Mouse (Mus musculus) frontal cortex, postnatal 10 days (tissue): Measurements from ENCODE around the gene Aldh1a3.

Experiments used
- DNase-seq, 2 experiments: peaks; one replicate each; pipeline ENCODE4 v3.0.0; 2022; ENCODE audit warnings: low spot score in 2 of 2, mixed read lengths in 1 of 2

The Aldh1a3 gene

DNA sequence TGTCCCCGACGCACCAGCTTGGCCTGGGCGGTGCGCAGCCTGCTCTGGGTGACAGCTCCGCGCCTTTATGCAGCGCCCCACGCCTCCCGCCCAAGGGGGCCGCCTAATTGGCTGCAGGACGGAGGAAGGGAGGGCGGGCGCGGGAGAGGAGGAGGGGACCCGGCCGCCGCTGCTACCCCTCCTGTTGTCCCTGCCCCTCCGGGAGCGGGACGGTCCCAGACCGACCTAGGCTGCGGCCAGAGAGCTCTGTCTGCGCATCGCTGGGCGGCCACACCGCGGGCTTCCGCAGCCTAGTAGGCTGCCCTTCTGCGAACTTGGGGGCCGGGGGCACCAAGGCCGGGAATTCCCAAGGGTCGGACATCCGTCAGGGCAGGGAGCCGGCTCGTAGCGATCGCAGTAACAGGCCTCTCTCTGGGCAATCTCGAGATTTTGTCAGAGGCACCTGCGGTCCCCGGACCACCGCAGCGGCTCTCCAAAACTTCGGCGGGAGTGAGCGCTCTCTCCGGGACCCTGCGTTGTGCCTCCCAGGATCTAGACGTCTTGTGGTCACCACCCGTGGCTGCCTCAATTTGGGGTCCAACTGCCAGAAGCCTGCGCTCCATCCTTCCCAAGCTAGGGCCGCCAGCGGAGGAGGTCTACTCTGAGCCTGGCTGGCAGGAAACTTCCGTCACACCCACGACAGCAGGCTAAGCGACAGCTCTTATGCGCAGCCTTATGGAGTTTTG, at the start of gene Aldh1a3:
Aldh1a3 (minus strand) TSS at position 81 of the 725 bp plus-strand sequence.
- DNase-seq = no peak

DNA sequence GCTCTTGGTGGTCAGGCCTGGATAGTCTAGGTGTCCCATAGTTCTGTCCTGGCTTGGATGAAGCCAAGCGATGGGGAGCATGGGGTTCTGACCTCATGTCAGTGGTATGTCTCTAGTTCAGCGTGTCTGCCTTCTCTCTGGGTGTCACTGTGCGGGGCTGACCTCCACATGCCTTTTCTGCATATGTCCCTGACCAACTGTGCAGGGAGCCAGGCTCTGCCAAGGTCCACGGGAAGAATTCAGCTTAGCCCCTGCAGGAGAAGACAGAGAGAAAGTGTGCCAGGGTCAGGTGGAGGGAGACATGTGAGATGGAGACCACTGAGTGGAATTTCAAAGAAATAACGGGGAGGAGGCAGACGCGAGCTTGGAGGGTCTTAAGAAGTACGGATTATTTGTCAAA, 49.0 kb upstream of the Aldh1a3 start:
- DNase-seq = no peak

DNA sequence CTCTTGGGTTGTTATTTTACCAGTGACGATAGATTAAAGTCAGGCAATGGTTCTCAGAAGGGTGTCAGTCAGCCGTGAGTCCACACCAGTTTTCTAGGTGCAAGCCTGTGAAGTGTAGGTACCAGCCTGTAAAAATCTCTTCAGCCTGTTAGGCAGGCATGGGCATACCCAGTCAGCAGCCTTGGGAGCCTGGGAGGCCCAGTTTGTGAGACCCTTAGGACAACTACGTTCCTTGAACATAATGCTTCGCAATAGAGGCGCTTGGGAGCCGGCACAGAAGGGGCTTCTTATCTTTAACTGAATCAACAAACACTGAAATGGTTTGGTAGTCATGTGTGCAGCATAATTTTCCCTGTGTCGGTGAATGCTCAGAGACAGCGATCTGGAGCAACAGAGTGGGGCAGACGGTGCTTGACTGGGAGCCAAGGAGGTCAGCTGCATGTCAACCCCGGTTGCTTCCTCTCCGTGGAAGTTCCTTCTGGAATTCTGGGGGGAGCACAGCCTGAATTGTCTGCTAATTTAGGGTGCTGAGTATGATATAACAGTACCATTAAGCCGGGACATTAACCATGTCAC, 44.4 kb upstream of the Aldh1a3 start:
- no peak for DNase-seq

DNA sequence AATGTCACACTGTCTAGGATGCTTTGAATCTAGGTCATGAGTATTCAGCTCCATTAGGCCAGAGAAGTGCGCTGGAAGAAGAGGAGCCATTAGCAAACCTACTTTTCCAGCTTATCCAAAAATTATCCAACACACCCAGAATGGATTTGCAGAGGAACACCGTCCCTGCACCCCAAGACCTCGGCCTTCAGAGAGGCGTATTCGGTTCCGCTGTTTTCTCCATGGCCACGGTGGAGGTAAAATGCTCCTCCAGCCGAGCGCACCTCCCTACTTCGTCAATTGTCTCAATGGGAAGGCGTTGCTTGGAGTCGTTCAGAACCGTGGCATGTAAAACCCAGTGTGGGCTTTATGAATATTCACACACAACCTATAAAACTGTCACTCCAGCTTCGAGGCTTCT, 39.3 kb upstream of the Aldh1a3 start:
- DNase-seq = no peak

DNA sequence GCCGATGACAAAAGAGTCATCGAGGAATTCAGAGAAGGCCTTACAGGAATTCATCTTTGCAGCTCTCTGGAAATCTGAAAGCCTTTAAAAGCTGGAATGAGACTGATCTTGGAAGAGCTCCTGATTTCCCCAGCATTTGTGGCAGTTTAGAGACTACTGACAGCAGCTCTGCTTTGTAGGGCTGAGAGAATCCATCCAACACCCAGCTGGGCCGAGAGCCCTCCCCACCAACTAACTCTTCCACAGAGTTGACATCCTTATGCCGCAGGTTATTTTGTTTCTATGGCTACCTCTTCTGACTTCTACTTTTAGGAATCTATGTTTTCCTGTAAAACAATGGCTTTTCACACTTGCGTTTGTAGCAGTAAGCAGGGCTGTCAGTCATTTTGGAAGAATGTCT, 37.9 kb upstream of the Aldh1a3 start:
- peak in 1 of 2 experiments; percentile 24 for DNase-seq

DNA sequence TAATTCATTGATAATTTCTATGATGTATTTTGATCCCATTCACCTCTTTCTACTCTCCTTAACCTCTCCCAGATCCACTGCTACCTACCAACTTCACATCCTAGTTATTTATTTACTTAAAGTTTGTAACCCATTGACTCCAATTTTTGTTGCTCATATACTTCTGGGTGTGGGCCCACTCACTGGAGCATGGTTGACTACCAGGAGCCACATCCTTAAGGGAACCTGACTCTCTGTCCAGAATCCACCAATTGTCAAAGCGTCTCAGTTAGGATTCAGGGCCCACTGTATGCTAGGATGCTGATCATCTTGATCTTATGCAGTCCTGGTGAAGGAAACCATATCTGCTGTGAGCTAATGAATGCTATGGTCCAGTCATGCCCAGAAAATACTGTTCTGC, 35.8 kb upstream of the Aldh1a3 start:
- DNase-seq = no peak

DNA sequence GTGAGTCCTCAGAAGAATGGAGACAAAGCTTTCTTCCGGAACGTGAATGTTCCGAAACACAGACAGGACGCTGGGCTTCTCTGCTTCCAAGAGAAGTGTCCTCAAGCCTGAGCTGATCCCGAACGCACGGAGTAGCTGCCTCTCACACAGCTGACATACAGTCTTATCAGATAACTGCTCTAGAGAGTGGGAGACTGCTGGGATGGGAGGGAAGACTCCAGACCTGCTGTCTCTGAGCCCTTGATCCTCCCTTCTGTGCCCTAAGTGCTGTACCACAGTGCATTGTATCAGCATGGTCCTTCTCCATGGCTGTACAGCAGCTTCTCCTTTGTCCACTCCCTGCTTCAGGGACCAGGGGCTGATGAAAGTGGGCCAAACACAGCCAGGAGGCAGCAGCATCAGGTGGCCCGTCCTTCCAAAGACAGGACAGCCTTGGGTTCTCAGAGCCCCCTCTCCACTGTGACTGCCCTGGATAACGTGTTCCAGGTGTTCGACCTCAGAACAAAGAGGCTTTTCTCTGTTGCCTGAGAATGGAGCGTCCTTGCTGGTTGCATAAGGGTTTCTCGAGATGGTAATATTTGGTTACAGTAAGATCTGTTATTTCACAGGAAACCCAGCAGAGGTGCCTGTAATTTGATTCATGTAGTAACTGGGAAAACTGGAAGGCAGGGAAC, 24.4 kb upstream of the Aldh1a3 start:
- no peak for DNase-seq

DNA sequence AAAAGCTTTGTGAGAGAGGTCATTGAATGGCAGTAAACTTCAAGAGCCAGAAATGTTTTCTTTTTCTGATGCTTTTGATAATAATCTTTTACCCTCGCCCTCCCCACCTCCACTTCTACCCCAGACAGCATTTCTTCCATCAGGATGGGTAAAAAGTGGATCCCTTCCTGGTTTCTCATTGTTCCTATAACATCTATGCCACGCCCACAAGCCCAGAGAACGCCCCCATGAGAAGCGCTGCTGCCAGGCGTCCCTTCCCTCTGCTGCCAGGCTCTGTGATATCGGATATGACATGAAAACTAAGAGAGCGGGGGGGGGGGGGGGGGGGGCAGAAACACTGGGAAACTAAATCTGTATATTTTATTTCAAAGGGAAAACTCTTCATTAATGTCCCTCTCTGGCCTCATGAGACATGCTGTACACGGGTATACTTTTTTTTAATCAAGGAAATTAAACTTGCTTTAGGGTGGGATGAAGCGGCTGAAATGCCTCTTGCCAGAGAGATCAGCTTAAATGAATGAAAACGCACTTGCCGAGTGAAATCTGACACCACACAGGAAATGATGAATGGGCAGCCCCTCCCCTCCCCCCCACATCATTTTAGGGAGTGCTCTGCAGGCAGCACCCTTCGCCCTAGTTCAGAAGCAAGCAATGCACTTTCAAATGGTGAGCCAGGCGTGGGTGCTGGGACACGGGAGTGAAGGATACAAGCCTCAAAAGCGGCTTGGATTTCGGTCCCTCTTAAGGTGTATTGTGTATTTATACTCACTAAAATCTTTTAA, 22.8 kb upstream of the Aldh1a3 start:
- DNase-seq = no peak

DNA sequence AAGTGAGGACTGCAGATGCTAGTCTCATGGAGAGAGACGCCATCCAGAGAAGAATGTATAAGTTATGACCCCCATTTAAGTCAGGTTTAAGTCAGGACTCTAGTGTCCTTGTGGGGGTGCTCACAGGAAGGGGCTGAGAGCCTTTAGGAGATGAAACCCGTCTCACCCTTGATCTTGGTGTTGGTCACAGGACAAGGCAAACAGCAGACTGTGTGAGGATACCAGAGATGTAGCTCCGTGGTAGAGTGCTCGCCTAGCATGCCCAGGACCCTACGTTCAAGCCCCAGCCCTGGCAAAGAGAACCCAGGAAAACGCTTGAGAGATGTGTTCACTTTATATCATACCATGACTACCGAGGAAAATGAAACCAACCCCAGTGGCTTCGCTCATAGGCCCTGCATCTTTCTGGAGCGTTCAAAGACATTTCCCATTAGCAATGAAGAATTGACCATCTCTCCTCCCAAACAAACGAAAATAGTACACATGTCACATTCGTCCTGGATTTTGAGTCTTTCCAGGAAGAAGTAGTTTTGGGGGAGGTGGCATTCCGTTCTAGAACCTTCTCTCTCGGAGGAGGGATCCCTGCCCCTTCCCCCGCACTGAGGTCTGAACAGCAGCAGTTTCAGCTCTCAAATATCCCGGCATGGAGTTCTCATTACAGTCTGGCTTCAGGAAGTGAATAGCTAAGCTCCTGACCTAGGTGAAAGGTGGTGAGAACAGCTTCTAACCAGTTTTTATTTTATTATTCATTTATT, 21.6 kb upstream of the Aldh1a3 start:
- DNase-seq = no peak

DNA sequence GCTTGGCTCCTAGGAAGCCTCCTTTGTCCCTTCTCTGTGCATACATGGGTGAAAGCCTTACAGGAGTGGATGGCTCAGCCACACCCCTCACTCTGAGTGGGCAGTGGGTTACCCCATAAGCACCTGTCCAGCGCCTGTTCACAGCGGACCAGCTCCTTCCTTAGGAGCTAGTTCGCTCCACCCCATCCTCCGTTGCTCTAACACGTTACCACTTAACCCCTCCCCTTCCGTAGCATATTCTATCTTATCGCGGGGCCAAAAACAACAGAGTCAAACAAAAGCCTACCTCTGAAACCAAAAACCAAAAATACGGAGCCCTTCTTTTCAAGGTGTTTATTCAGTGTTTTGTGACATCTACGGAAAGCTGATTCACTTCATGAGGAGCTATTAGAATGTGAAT, 21.0 kb upstream of the Aldh1a3 start:
- DNase-seq = no peak

DNA sequence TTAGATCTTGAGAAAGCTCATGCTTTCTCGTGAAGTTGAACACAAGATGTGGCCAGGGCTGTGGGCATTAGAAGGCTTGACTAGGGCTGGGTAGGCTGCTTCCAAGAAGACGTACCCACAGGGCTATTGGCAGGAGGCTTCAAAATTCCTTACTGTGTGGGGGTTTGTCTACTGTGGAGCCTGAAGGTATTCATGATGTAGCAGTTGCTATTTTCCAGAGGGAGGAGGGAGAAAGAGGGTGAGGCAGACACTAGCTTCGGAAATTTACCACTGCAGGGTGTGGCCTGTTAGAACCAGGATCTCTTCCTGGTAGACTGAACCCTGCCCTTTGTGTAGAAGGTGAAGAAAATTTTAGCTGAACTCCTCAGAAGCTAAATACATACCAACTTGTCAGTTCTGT, 19.5 kb upstream of the Aldh1a3 start:
- no peak for DNase-seq

DNA sequence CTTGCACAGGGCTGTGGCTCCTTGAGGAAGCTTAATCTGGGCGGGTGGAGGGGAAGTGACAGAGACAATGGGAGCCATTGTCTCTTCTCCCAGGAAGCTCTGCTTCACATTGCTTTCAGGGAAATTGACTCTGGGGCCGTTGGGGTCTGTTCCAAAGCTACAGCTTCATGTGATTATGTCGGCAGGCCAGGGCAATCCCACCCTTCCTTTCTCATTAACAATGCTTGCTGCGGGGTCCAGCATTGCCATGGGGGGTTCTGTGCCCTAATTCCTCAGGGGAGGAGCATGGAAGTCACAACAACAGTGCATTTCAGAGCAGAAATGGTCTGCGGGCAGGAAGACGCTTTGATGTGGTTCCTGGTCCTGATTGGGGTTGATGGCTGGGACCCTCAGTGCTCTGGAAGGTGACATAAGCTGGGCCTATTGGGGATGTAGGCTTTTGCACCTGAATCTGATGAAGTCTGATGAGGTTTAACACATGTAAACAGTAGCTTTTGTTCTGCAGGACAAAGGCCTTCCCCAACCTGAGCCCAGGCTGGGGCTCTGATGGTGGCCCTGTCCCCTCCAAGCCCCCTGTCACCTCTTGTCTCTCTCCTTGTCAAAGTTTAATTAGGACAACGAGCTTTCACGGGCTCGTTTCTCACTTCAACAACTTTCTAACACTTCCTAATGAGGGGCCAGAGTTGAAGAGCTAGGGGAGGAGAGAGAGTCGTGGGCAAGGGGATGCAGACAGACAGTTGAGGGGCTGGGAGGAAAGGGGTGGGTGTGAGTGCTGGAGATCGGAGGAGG, 18.0 kb upstream of the Aldh1a3 start:
- no peak for DNase-seq

DNA sequence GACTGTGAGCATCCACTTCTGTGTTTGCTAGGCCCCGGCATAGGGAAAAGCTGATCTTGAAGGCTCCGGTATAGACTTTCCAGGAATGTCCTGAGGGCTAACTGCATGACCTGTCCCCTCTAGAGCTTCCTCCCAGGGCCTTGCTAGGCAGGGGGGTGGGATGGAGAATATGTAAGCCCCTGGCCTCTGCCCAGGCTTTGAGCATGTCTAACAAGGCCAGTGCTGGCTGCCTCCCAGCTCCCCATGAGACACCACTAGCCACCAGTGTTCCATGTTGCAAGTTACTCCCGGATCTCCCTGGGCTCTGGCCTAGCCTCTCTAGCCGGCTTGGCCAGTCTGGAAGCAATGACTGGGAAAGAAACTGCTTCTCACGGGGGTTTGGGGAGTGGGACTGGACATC, 17.4 kb upstream of the Aldh1a3 start:
- no peak for DNase-seq

DNA sequence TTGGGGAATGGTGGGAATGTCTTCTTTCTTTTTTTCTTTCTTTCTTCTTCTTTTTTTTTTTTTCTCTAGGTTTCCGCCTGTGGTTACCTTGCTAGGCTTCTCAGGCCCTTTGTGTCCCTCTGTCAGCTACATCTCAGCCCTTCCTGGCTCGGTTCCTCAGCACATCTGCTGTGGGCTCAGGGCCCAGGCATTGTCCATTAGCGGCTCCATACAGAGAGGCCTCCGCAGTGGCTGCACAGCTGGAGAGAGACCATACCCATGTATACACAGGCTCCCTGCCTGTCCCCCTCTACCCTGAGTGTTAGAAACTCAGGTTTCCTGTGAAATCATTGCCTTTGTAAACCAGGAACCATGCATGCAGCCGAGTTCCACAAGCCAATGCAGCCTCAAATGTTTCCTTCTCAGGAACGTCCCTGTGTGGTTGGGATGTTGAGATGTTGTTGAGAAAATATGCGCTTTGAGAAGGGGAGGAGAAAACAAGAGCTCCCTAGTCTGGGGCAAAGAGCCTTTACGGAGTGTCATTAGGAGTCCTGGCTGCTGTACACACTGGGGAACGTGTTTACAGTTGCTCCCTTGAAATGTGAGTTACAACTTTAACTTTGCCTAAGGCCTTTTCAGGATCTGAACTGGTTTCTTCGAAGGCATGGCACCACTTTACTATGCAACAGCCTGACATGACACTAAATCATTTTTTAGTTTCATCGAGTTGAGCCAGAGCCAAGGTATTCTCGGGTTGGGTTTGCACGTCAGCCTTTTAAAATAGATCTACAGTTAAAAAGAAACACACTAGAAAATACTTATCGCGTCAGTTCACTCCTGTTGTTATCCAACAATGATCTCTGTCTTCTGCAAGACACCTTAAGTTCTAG, 15.4 kb upstream of the Aldh1a3 start:
- DNase-seq = no peak

DNA sequence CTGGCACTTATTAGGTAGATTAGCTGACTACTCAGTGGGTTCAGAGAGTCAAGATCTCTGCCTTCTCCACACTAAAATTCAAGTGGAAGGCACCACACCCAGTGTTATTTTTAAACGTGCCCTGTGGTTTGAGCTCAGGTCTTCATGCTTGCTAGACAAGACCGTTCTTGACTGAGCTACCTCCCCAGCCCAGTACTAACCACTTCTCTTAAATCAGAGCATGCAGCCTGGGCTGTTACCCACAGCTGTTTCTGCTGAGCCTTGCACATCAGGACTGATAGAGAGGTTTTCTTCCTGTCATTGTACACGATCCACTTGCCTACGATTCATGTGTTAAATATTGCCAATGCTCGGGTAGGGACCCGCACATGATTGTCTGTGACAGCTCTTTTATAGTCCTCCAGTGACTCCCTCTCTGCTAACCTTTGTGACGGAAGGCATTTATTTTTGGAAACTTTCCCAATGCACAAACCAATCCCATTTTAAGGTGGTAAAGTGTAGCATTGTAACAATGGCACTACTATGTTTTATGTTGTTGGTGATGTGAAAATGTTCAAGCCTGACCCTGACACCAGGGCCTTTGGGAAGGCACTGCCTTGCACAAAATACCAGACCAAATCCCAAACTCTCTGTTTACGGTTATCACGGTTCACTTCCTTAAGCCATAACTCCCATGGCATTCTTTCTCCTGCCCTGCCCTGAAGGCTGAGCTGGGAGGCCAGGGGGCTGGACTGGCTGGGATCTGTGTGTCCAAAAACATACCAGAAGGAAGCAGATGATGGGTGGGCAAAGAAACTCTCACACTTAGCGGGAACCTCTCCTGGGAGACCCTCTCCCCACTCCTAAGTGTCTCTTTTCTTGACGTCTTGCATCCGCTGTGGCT, 11.7 kb upstream of the Aldh1a3 start:
- no peak for DNase-seq

DNA sequence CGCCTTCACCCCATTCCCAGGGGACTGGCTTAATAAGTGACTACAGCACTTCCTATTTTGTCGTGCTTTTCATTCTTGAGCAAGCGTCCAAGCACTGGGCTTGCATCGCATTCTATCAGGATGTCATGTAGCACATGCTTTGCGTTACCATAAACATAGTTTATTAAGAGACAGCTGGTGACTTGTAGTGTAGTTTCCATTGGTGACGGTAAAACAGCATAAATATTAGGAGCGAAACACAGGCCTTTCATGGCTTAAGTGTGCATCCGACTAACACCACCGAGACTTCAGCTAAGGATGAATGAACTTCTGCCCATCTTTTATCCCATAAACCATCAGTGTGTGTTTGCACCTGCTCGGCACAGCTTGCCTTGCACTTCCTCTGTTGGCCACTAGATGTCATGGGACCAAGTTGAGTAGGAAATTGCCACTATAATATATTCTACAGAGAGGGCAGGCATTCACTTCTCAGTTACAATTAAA, 7.2 kb upstream of the Aldh1a3 start:
- DNase-seq = peak; percentile 20 to 64

DNA sequence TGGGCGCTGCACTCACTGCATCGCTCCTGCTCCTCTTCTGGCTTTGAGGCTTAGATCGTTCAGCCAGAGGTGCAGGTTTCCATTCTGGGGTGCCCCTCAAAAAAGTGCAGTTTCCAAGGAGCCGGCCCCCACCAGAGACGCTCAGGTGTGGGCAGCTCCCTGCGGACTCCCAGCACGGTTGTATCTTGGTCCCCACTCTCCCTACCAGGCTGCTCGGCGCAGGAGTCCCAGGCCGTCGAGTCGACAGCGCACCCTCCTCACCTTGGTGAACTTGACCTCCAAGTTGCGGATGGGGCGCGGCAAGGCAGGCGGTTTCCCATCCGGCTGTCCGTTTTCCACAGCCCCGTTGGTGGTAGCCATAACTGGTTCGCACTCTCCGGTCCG, 272 bp downstream of the Aldh1a3 start:
- DNase-seq = no peak

DNA sequence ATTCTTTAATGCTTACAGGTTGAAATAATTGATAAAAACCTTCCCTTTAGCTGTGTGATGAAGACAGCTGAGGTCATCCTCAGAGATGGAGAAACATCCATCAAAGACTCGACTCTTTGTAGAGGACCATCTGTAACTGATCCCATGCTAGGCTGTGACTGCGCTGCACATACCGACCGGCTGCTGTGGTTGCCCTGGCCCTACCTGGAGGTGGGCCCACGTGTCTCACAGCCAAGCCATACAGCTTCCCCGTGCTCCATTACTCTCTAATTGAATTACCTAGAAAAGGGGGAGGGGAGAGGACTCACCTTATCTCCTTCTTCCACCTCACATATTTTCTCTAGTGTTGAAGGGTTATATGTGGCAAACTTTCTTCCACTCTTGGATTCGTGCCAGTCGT, 5.4 kb downstream of the Aldh1a3 start:
- no peak for DNase-seq

DNA sequence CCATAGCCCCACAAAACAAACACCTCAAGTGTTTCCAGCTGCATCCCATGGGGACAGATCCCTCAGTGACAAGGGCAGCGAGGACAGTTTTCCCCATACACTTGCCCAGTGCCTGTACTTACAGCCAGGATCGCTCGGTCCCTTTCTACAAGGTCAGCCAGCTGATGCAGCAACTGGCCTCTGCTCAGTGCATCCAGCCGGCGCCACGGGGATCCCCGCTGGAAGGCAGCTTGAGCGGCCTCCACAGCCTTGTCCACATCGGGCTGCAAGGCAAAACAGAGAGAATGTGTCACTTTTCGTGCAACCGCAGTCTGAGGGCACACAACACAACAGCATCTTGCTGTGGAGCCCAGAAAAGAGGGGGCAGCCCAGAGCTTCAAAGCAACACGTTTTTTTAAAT, 8.3 kb downstream of the Aldh1a3 start:
- DNase-seq = no peak
